Mouse (Mus musculus): Measurements from ENCODE around the gene Snx21.

GRCm38 (mm10) chr2:164785481-164786387 lies at the start of gene Snx21:
- TF ChIP-seq CTCF (IDR thresholded peaks at IDR 0.05 in 2 of 3, conservative IDR thresholded peaks at IDR 0.05 in 1 of 3; ENCODE audit: control insufficient read depth in 1 of 3, insufficient read depth in 1 of 3, low read depth in 2 of 3, low read length in 3 of 3, poor library complexity in 1 of 3, severe bottlenecking in 1 of 3): peak in 1 of 3 experiments; percentile 19; a peak in 2 of 6 replicates
- TF ChIP-seq TCF12 (IDR thresholded peaks at IDR 0.05; ENCODE audit: low read depth, low read length): no peak
- no peak; the same call in 1 of the 2 replicates for TF ChIP-seq NRF1 (IDR thresholded peaks at IDR 0.05; ENCODE audit: insufficient read depth, low read depth, low read length, poor library complexity, severe bottlenecking)
- TF ChIP-seq POLR2A (IDR thresholded peaks at IDR 0.05; ENCODE audit: control insufficient read depth in 1 of 2, insufficient read depth in 1 of 2, low read depth in 1 of 2, low read length in 2 of 2, poor library complexity in 1 of 2): peak in 1 of 2 experiments; percentile 39; a peak in 1 of 4 replicates
- TF ChIP-seq GATA1 (IDR thresholded peaks at IDR 0.05; ENCODE audit: low read depth, low read length): no peak
- no peak for TF ChIP-seq JUND (IDR thresholded peaks at IDR 0.05; ENCODE audit: low read depth, low read length)
- peak; percentile 35; the same call in 1 of the 2 replicates for TF ChIP-seq ETS1 (IDR thresholded peaks at IDR 0.05; ENCODE audit: low read depth, low read length)
